Mouse (Mus musculus) MEL (cell line): ENCODE results near the gene Ddx4.

ENCODE experiments used
- CHD1 ChIP-seq: IDR thresholded peaks from 2 replicates; pipeline ENCODE4 v1.6.1; 2012; ENCODE audit warnings: low read depth, mild to moderate bottlenecking, inconsistent platforms, low read length, improper control_type of control experiment
- CTCF ChIP-seq, 3 experiments: IDR thresholded peaks in 2 of 3; conservative IDR thresholded peaks in 1 of 3; 2 replicates each; pipeline ENCODE4 v1.5.1; 2011 to 2012; ENCODE audit warnings: low read length in 3 of 3, low read depth in 2 of 3, mild to moderate bottlenecking in 2 of 3, improper control_type of control experiment in 1 of 3, inconsistent platforms in 1 of 3, mixed read lengths in 1 of 3, moderate library complexity in 1 of 3; ENCODE audit not compliant: control insufficient read depth in 1 of 3, insufficient read depth in 1 of 3, poor library complexity in 1 of 3, severe bottlenecking in 1 of 3
- GATA1 ChIP-seq: IDR thresholded peaks from 2 replicates; pipeline ENCODE4 v1.6.1; 2011; ENCODE audit warnings: low read depth, low read length, improper control_type of control experiment
- HCFC1 ChIP-seq: IDR thresholded peaks from 2 replicates; pipeline ENCODE4 v1.6.1; 2012; ENCODE audit warnings: low read depth, mild to moderate bottlenecking, inconsistent platforms, low read length, improper control_type of control experiment, moderate library complexity
- JUND ChIP-seq: IDR thresholded peaks from 2 replicates; pipeline ENCODE4 v1.6.1; 2011; ENCODE audit warnings: low read depth, mild to moderate bottlenecking, improper control_type of control experiment, low read length
- MXI1 ChIP-seq: IDR thresholded peaks from 2 replicates; pipeline ENCODE4 v1.6.1; 2011; ENCODE audit warnings: mild to moderate bottlenecking, low read depth, low read length, improper control_type of control experiment
- NELFE ChIP-seq: IDR thresholded peaks from 2 replicates; pipeline ENCODE4 v1.6.1; 2011; ENCODE audit warnings: low read depth, low read length, improper control_type of control experiment
- POLR2A ChIP-seq, 2 experiments: IDR thresholded peaks; 2 replicates each; pipeline ENCODE4 v1.6.1; 2011 to 2012; ENCODE audit warnings: low read length in 2 of 2, mild to moderate bottlenecking in 2 of 2, control low read depth in 1 of 2, improper control_type of control experiment in 1 of 2, low read depth in 1 of 2, moderate library complexity in 1 of 2; ENCODE audit not compliant: control insufficient read depth in 1 of 2, insufficient read depth in 1 of 2, poor library complexity in 1 of 2
- RCOR1 ChIP-seq: IDR thresholded peaks from 2 replicates; pipeline ENCODE4 v1.6.1; 2012; ENCODE audit warnings: low read depth, mild to moderate bottlenecking, inconsistent platforms, low read length, improper control_type of control experiment
- TCF12 ChIP-seq: IDR thresholded peaks from 2 replicates; pipeline ENCODE4 v1.6.1; 2014; ENCODE audit warnings: low read depth, mild to moderate bottlenecking, inconsistent platforms, low read length, improper control_type of control experiment, moderate library complexity
- UBTF ChIP-seq: IDR thresholded peaks from 2 replicates; pipeline ENCODE4 v1.6.1; 2012; ENCODE audit warnings: low read depth, mild to moderate bottlenecking, inconsistent platforms, low read length, improper control_type of control experiment, moderate library complexity, borderline replicate concordance; ENCODE audit not compliant: insufficient read depth

GRCm38 (mm10) chr13:112551641-112552548 lies 100.4 kb downstream of the Ddx4 start:
- no peak for TF ChIP-seq CTCF (IDR thresholded peaks at IDR 0.05 in 2 of 3, conservative IDR thresholded peaks at IDR 0.05 in 1 of 3; ENCODE audit: control insufficient read depth in 1 of 3, insufficient read depth in 1 of 3, low read depth in 2 of 3, low read length in 3 of 3, poor library complexity in 1 of 3, severe bottlenecking in 1 of 3)
- TF ChIP-seq HCFC1 = no peak
- peak; percentile 65 for TF ChIP-seq TCF12
- TF ChIP-seq GATA1 = 0 out of 2 replicates have a peak, but pooled peaks have one; percentile 3
- 0 out of 2 replicates have a peak, but pooled peaks have one; percentile 33 for TF ChIP-seq MXI1
- peak; percentile 35; the same call in 1 of the 2 replicates for TF ChIP-seq NELFE
- no peak for TF ChIP-seq POLR2A (IDR thresholded peaks at IDR 0.05; ENCODE audit: control insufficient read depth in 1 of 2, insufficient read depth in 1 of 2, low read depth in 1 of 2, low read length in 2 of 2, poor library complexity in 1 of 2)
- peak; percentile 90 for TF ChIP-seq RCOR1
- 0 out of 2 replicates have a peak, but pooled peaks have one; percentile 83 for TF ChIP-seq CHD1
- TF ChIP-seq JUND = 0 out of 2 replicates have a peak, but pooled peaks have one; percentile 22
- TF ChIP-seq UBTF = no peak
